Mouse (Mus musculus) midbrain, embryonic 14.5 days (tissue): ENCODE data around the gene Nrf1. TPM values are rescaled to one million over a fixed set of nuclear protein-coding genes. Genes with fewer than 3 reads are reported as not detected.

Experiments used
- microRNA counts: library from miRNA; unstranded; fragments of <30 nt; microRNA quantifications from one replicate; lab custom pipeline; 2016
- microRNA-seq: library from miRNA; unstranded; fragments of <30 nt; microRNA quantifications from one replicate; pipeline ENCODE4, GENCODE M21; 2016
- polyA plus RNA-seq: library from polyadenylated mRNA; unstranded; fragments of >200 nt; fragmentation: Nextera tagmentation; extraction: Ambion mirVana; gene quantifications from 2 replicates; pipeline ENCODE4 v1.2.1, GENCODE M21; 2014

Gene Nrf1
- polyA plus RNA-seq, 1 experiment from 2014 or later: 42.8 TPM

MicroRNAs encoded within 50 kb of the gene (microRNA counts, 519-probe panel; counts per million panel counts)
- microRNA mmu-miR-182 (lab: Ali Mortazavi, UCI): 1,286 counts per million, percentile 3 among the panel's probes with 10 or more counts
- 3,563 counts per million, percentile 16 among the panel's probes with 10 or more counts for microRNA mmu-miR-183 (lab: Ali Mortazavi, UCI)
- 4,725 counts per million, percentile 39 among the panel's probes with 10 or more counts for microRNA mmu-miR-96 (lab: Ali Mortazavi, UCI)

Small RNAs within 50 kb of the gene (microRNA-seq; reads per million reads assigned to microRNA genes)
- gene Mir182: 1,561 reads per million, percentile 84 among the genes with 10 or more reads in this experiment
- gene Mir183: 1,062 reads per million, percentile 82 among the genes with 10 or more reads in this experiment
- gene Mir96: 429 reads per million, percentile 71 among the genes with 10 or more reads in this experiment

Other genes starting within 250 kb of the Nrf1 start
- 2.8 and 2.9 TPM in 2 replicates for gene Strip2, start 131.0 kb upstream of the Nrf1 start, polyA plus RNA-seq